Mouse (Mus musculus) liver, postnatal 0 days (tissue): ENCODE results near the gene Tmem106a. TPM values are rescaled to one million over a fixed set of nuclear protein-coding genes. Genes with fewer than 3 reads are reported as not detected.
A peak's percentile ranks its signal among the peaks of the same experiment; 100 is the strongest.

Experiments
- ATAC-seq: fragments of 200-750 bp; cut with Nextera tagmentation; 2 replicates; pipeline ENCODE4 v1.8.0; 2017; ENCODE audit warnings: mild to moderate bottlenecking, moderate library complexity
- DNase-seq: peaks from one replicate; pipeline ENCODE4 v3.0.0-alpha.2; 2016
- H3K27ac ChIP-seq: fragments of 300-500 bp; sonication (generic); 2 replicates; pipeline ENCODE4 v1.5.1; 2014; ENCODE audit warnings: antibody characterized with exemption, moderate library complexity, mild to moderate bottlenecking, low read depth
- H3K27me3 ChIP-seq: fragments of 300-500 bp; sonication (generic); 2 replicates; pipeline ENCODE4 v1.6.1; 2014; ENCODE audit warnings: low read length, control low read depth, mixed read lengths; ENCODE audit not compliant: insufficient read depth
- H3K36me3 ChIP-seq: fragments of 300-500 bp; sonication (generic); replicated peaks from 2 replicates; pipeline ENCODE4 v1.6.1; 2014; ENCODE audit warnings: mild to moderate bottlenecking, control low read depth, low read length, moderate library complexity, mixed read lengths; ENCODE audit not compliant: insufficient read depth
- H3K4me1 ChIP-seq: fragments of 300-500 bp; sonication (generic); 2 replicates; pipeline ENCODE4 v1.6.1; 2014; ENCODE audit warnings: antibody characterized with exemption, mild to moderate bottlenecking, control low read depth; ENCODE audit not compliant: insufficient read depth
- H3K4me2 ChIP-seq: fragments of 300-500 bp; sonication (generic); 2 replicates; pipeline ENCODE4 v1.6.1; 2014; ENCODE audit warnings: low read depth, mild to moderate bottlenecking, low read length, moderate library complexity, mixed read lengths
- H3K4me3 ChIP-seq: fragments of 300-500 bp; sonication (generic); 2 replicates; pipeline ENCODE4 v1.5.1; 2014; ENCODE audit warnings: low read depth, low read length
- H3K9ac ChIP-seq: fragments of 300-500 bp; sonication (generic); replicated peaks from 2 replicates; pipeline ENCODE4 v1.6.1; 2014; ENCODE audit warnings: mild to moderate bottlenecking, moderate library complexity
- H3K9me3 ChIP-seq: fragments of 300-500 bp; sonication (generic); 2 replicates; pipeline ENCODE4 v1.6.1; 2016; ENCODE audit warnings: mild to moderate bottlenecking, control low read depth, low read length, mixed read lengths
- CTCF ChIP-seq: sonication (generic); IDR thresholded peaks from 2 replicates; pipeline ENCODE4 v1.5.1; 2016; ENCODE audit warnings: antibody characterized with exemption, low read depth
- EP300 ChIP-seq: IDR thresholded peaks from 2 replicates; pipeline ENCODE4 v1.6.1; 2016; ENCODE audit warnings: antibody characterized with exemption, low read depth, mild to moderate bottlenecking
- whole genome bisulfite sequencing: fragments of 180-500 bp; shearing (Covaris S2); extraction: QIAGEN DNeasy Blood & Tissue Kit; methylation state at CpG from one replicate; pipeline ENCODE4 v1.1.7; 2014; ENCODE audit not compliant: insufficient replicate concordance; 5-methylcytosine and 5-hydroxymethylcytosine counted together
- polyA plus RNA-seq: library from polyadenylated mRNA; unstranded; fragments of >200 nt; fragmentation: Nextera tagmentation; extraction: Ambion mirVana; gene quantifications from 2 replicates; pipeline ENCODE4 v1.2.1, GENCODE M21; 2015

Gene Tmem106a
- polyA plus RNA-seq, 1 experiment from 2014 or later = 10.8 TPM

DNA sequence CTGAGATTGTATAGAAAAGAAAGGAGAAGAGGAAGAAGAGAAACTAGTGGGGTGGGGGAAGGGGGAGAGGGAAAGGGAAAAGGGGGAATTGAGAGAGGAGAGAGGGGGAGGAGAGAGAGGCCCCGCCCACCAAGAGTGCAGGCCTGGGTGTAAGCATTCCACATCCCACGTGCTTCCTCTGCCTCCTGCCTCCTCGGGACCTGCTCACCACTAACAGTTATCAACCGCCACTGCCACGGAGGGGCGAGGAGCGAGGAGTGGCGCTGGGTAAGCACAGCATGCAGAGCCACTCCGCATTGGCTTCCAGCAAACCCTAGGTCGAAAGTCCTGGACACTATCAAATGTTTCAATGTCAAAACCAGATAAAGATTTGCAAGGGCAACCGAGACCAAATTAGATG, 28.4 kb downstream of the Tmem106a start:
- no peak for ATAC-seq
- Histone ChIP-seq H3K9me3 (no peaks in the 10 kb centered on the region), H3K36me3 (no peaks in the 10 kb centered on the region), H3K4me3 (no peak overlapping the region), H3K4me1 (peaks cover 5% of the 10 kb centered on the region; the same call in 1 of the 2 replicates), H3K4me2 (no peak overlapping the region), H3K9ac (no peak overlapping the region), H3K27me3 (no peaks in the 10 kb centered on the region), H3K27ac (no peak overlapping the region)
- 24% methylated on average over 11 of the region's 11 CpGs for WGBS
- no peak for TF ChIP-seq EP300
- no peak for DNase-seq

DNA sequence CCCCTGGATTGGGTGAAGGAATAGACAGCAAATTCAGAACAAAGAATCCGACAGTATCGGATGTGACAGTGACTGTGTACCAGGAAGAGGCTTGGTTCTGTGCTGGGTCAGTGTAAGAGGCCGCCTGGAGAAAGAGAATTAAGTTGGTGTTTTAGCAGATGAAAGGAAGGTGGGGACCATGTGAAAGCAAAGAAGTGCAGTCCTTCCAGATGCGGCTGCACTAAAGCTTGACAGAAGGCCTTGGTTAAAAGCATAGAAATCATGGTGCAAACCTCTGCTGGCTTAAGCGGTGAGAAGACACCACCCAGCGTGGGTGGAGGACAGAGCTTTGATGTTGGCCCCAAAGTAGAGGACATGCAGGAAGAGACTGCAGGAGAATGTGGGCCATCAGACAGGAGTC, 31.6 kb downstream of the Tmem106a start:
- Histone ChIP-seq H3K27me3 (peaks cover 7% of the 10 kb centered on the region; the same call in 1 of the 2 replicates), H3K9ac (no peak overlapping the region), H3K4me1 (peaks cover 5% of the 10 kb centered on the region; the same call in 1 of the 2 replicates), H3K4me2 (no peak overlapping the region), H3K9me3 (no peaks in the 10 kb centered on the region), H3K4me3 (no peak overlapping the region), H3K36me3 (no peaks in the 10 kb centered on the region), H3K27ac (no peak overlapping the region)
- DNase-seq (no peak), ATAC-seq (no peak)
- 79% methylated on average over 6 of the region's 6 CpGs for whole genome bisulfite sequencing
- TF ChIP-seq CTCF (no peak), EP300 (no peak)

DNA sequence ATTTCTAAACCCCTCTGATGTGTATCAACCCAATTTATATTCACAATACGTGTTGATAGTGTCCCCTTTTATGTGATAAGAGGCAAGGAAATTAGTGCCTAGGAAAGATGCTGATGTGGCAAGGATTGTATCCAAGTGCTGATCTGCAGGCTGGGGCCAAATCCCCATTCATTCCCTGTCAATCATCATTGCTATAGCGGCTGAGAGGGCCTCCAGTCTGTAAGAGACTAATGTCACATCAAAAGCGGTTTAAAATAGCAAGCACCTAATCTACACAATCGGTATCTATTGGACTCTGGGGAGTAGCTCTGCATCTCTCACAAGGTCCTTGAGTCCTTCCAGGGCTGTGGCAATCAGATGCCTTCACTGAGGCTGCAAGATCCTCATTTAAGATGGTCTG, 32.1 kb downstream of the Tmem106a start:
- Histone ChIP-seq H3K36me3 (no peaks in the 10 kb centered on the region), H3K27me3 (peaks cover 7% of the 10 kb centered on the region; the same call in 1 of the 2 replicates), H3K9me3 (no peaks in the 10 kb centered on the region), H3K4me3 (no peak overlapping the region), H3K27ac (no peak overlapping the region), H3K4me2 (no peak overlapping the region), H3K9ac (no peak overlapping the region), H3K4me1 (peaks cover 5% of the 10 kb centered on the region; the same call in 1 of the 2 replicates)
- TF ChIP-seq EP300 (no peak), CTCF (no peak)
- 75% methylated on average over 4 of the region's 4 CpGs for WGBS
- ATAC-seq (no peak), DNase-seq (no peak)

DNA sequence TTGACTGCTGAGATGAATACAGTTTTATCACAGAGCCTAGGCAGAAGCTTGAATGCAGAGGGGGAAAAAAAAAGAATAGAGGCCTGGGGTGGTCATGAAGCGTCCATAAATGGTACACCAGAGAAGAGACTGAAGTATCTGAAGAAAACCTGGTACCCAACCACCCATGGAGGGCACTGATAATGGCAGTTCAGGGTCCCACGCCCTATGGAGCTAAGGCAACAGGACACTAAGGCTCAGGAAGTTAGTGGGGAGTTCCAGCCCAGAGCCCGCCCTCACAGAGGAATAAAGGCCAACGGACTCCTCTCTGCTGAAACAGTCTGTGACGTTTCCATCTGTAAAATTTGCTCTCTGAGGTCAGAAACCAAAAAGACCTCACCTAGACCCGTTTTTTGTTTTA, 33.3 kb downstream of the Tmem106a start:
- Histone ChIP-seq H3K9ac (no peak overlapping the region), H3K9me3 (no peaks in the 10 kb centered on the region), H3K27me3 (peaks cover 7% of the 10 kb centered on the region; the same call in 1 of the 2 replicates), H3K4me2 (no peak overlapping the region), H3K36me3 (no peaks in the 10 kb centered on the region), H3K27ac (no peak overlapping the region), H3K4me3 (no peak overlapping the region), H3K4me1 (peaks cover 4% of the 10 kb centered on the region; the same call in 1 of the 2 replicates)
- DNase-seq (no peak), ATAC-seq (peak; percentile 29; the same call in 1 of the 2 replicates)
- TF ChIP-seq EP300 (no peak), CTCF (no peak)
- whole genome bisulfite sequencing = 53% methylated on average over 6 of the region's 6 CpGs

DNA sequence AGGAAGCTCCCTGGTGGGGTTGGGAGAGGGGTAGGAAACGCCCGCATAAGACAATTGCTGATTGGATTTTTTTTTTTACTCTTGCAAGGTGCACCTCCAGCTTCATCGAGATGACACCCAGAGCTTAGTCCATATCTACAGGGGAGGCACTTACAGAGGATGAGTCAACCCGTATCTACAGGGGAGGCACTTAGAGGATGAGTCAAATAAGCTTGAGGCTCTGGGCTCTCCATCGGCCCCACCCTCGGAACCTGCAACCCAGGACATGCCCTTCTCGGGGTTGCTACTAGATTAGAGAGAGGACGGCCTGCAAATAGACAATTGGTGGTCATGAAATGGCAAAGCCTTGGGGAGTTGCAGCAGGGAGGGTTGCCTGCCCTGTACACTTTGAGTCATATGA, 34.1 kb downstream of the Tmem106a start:
- WGBS = 77% methylated on average over 8 of the region's 8 CpGs
- no peak overlapping the region for H3K4me3 ChIP-seq
- peaks cover 7% of the 10 kb centered on the region; the same call in 1 of the 2 replicates for H3K27me3 ChIP-seq
- H3K36me3 ChIP-seq = no peaks in the 10 kb centered on the region
- H3K9ac ChIP-seq = no peak overlapping the region
- DNase-seq (no peak), ATAC-seq (no peak)
- H3K9me3 ChIP-seq = no peaks in the 10 kb centered on the region
- H3K4me2 ChIP-seq = no peak overlapping the region
- TF ChIP-seq EP300 (no peak), CTCF (no peak)
- H3K27ac ChIP-seq = no peak overlapping the region
- H3K4me1 ChIP-seq = no peaks in the 10 kb centered on the region

DNA sequence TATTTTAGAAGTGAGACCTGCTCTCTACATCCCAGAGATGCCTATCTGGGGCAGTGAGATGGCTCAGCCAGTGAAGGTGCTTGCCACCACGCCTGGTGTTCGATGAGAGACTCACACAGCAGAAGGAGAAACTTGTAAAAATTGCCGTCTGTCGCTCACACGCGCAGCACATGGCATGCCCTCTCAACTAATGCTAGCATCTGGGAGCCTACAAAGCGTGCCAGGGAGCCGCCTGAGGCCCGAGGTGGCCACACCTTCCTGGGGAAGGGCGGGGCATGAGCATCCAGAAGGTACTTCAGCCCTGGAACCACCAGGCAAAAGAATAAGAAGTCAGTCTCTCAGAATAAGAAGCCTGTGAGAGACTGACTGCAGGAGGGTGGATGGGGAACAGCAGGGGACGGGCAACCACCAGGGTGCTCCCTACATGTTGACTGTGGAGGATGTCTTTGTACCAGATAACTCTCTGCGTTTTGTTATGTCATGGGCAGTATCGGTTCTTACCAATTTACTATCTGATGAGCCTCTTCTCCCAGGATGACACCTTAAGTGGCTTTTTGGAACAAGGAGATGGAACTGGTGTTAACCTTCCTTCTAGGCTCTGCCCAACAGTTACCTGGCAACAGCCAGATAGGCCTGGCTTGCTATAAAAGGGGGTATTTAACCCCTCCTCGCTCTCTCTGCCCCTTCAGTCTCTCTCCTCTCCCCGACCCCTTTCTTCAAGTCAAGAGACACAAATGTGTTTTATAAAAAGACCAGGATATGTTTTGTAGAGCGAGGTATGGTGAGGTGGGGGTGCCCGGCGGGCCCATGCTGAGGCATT, 35.1 kb downstream of the Tmem106a start:
- Histone ChIP-seq H3K27me3 (peaks cover 7% of the 10 kb centered on the region; the same call in 1 of the 2 replicates), H3K4me1 (no peaks in the 10 kb centered on the region), H3K9me3 (no peaks in the 10 kb centered on the region), H3K36me3 (no peaks in the 10 kb centered on the region), H3K4me2 (no peak overlapping the region), H3K4me3 (no peak overlapping the region), H3K27ac (no peak overlapping the region), H3K9ac (no peak overlapping the region)
- peak; percentile 23 for DNase-seq
- no peak for ATAC-seq
- TF ChIP-seq EP300 (no peak), CTCF (no peak)
- WGBS = 41% methylated on average over 18 of the region's 18 CpGs
